Mouse (Mus musculus): ENCODE measurements around the gene Sirt3. TPM values are rescaled to one million over a fixed set of nuclear protein-coding genes. Genes with fewer than 3 reads are reported as not detected.
A peak's percentile ranks its signal among the peaks of the same experiment; 100 is the strongest.

Sirt3 gene
- total RNA-seq (2014; rRNA removed) = 55.5 and 66.3 TPM in 2 replicates
- 60.9 and 72.3 TPM in 2 replicates for polyA plus RNA-seq (2015; fragmentation: Nextera tagmentation; extraction: Ambion mirVana)

DNA sequence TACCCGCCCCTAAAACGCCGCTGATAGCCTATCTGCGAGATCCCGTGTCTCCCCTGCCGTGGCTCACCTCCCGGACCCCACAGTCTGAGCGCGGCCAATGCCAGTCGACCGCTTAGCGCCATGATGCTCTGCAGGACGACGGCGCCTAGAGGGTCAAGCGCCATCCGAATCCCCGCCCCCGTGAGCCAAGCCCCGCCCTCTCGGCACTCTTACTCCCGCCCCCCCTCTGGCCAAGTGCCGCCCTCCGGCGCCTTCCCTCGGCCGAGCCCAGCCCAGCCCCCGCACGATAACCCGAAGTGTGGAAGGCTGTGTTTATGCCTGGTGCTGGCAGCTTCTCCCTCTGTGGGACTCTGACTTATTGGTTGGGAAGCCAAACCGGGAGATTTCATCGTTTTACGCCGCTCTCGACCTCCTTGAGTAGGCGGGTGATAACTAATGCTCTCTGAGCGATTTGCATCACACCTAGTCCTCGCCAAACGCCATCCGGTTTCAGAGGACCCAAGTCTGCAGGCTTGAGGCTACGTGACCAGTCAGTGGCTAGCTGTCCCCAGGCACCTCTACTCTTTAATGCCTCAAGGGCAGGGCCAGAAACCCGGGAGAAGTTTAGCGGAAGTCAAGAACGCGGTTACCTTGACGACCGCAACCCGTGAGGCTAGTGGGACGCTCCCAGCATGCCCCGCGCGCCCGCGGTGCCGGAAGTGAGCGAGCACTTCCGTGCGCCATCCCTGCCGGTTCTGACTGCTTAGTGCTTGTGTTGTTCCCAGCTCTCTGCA, at the start of gene Sirt3, which contains the start of gene Psmd13:
TSS of gene Sirt3 (minus strand) at position 614 of the 773 bp plus-strand sequence.
TSS of gene Psmd13 (plus strand) at position 273 of the 773 bp plus-strand sequence.
- ATAC-seq (ENCODE audit: low FRiP score) (peak; percentile 96), DNase-seq (ENCODE audit: low spot score) (peak; percentile 97)
- Histone ChIP-seq H3K4me2 (ENCODE audit: low read depth, low read length, poor library complexity, severe bottlenecking) (peak within 1 kb of the TSS; percentile 74), H3K36me3 (ENCODE audit: insufficient read depth, low read length) (peaks cover 13% of the 10 kb centered on the region), H3K9me3 (ENCODE audit: low read length) (no peaks in the 10 kb centered on the region), H3K27me3 (ENCODE audit: insufficient read depth, low read length) (no peaks in the 10 kb centered on the region), H3K27ac (ENCODE audit: low read depth, low read length) (peak within 1 kb of the TSS; percentile 89), H3K4me3 (ENCODE audit: low read depth, low read length) (peak within 1 kb of the TSS; percentile 81), H3K9ac (replicated peaks; ENCODE audit: low read length, poor library complexity, severe bottlenecking) (peak within 1 kb of the TSS; percentile 94), H3K4me1 (ENCODE audit: insufficient read depth, low read length) (0 out of 2 replicates have a peak, but pooled peaks cover 4% of the 10 kb centered on the region)
- TF ChIP-seq CTCF (IDR thresholded peaks at IDR 0.05) = peak; percentile 8; the same call in 1 of the 2 replicates
- WGBS = under 1% methylated on average over 55 of the region's 59 CpGs

DNA sequence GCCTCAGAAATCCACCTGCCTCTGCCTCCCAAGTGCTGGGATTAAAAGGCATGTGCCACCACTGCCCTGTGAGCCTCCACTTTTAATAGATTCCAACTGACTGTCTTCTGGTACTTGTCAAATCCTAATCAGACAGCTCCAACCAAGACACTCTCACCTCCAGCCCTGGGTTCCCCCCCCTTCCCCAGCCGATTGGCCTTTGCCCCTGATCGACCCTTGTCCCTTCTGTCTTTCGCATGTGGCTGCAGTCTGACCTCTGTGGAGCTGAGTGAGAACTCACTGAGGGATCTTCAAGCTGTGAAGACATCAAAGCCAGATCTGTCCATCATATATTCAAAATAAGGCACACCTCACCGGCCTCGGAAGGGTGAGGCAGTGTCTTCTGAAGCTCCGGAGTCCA, 45.1 kb upstream of the Sirt3 start:
- Histone ChIP-seq H3K4me2 (ENCODE audit: low read depth, low read length, poor library complexity, severe bottlenecking) (no peak overlapping the region), H3K9me3 (ENCODE audit: low read length) (no peaks in the 10 kb centered on the region), H3K4me3 (ENCODE audit: low read depth, low read length) (no peak overlapping the region), H3K27ac (ENCODE audit: low read depth, low read length) (no peak overlapping the region), H3K9ac (replicated peaks; ENCODE audit: low read length, poor library complexity, severe bottlenecking) (no peak overlapping the region), H3K36me3 (ENCODE audit: insufficient read depth, low read length) (no peaks in the 10 kb centered on the region), H3K27me3 (ENCODE audit: insufficient read depth, low read length) (peaks cover 33% of the 10 kb centered on the region), H3K4me1 (ENCODE audit: insufficient read depth, low read length) (peaks cover 5% of the 10 kb centered on the region; the same call in 1 of the 2 replicates)
- 91% methylated on average over 6 of the region's 6 CpGs for whole genome bisulfite sequencing
- no peak for TF ChIP-seq CTCF (IDR thresholded peaks at IDR 0.05)
- DNase-seq (ENCODE audit: low spot score) (no peak), ATAC-seq (ENCODE audit: low FRiP score) (no peak)

- WGBS = 22% methylated on average over 30 of the region's 30 CpGs
- DNase-seq (ENCODE audit: low spot score) (no peak), ATAC-seq (ENCODE audit: low FRiP score) (no peak)
- Histone ChIP-seq H3K36me3 (ENCODE audit: insufficient read depth, low read length) (no peaks in the 10 kb centered on the region), H3K4me1 (ENCODE audit: insufficient read depth, low read length) (peaks cover 9% of the 10 kb centered on the region; the same call in 1 of the 2 replicates), H3K27ac (ENCODE audit: low read depth, low read length) (no peak overlapping the region), H3K4me2 (ENCODE audit: low read depth, low read length, poor library complexity, severe bottlenecking) (peak overlapping the region; percentile 80), H3K4me3 (ENCODE audit: low read depth, low read length) (peak overlapping the region; percentile 40), H3K9me3 (ENCODE audit: low read length) (no peaks in the 10 kb centered on the region), H3K27me3 (ENCODE audit: insufficient read depth, low read length) (peaks cover 60% of the 10 kb centered on the region), H3K9ac (replicated peaks; ENCODE audit: low read length, poor library complexity, severe bottlenecking) (peak overlapping the region; percentile 25; the same call in 1 of the 2 replicates)
- TF ChIP-seq CTCF (IDR thresholded peaks at IDR 0.05) = no peak
Measured at GRCm38 (mm10) chr7:140923070-140923775, 41.1 kb upstream of the Sirt3 start.

GRCm38 (mm10) chr7:140922398-140923069, 40.4 kb upstream of the Sirt3 start:
- Histone ChIP-seq H3K9me3 (ENCODE audit: low read length) (no peaks in the 10 kb centered on the region), H3K4me1 (ENCODE audit: insufficient read depth, low read length) (peaks cover 9% of the 10 kb centered on the region; the same call in 1 of the 2 replicates), H3K36me3 (ENCODE audit: insufficient read depth, low read length) (no peaks in the 10 kb centered on the region), H3K27me3 (ENCODE audit: insufficient read depth, low read length) (peaks cover 60% of the 10 kb centered on the region), H3K4me2 (ENCODE audit: low read depth, low read length, poor library complexity, severe bottlenecking) (peak overlapping the region; percentile 80), H3K9ac (replicated peaks; ENCODE audit: low read length, poor library complexity, severe bottlenecking) (peak overlapping the region; percentile 25), H3K27ac (ENCODE audit: low read depth, low read length) (no peak overlapping the region), H3K4me3 (ENCODE audit: low read depth, low read length) (peak overlapping the region; percentile 40)
- under 1% methylated on average over 49 of the region's 49 CpGs for WGBS
- DNase-seq (ENCODE audit: low spot score) (peak; percentile 45), ATAC-seq (ENCODE audit: low FRiP score) (0 out of 2 replicates have a peak, but pooled peaks have one; percentile 54)
- no peak for TF ChIP-seq CTCF (IDR thresholded peaks at IDR 0.05)

DNA sequence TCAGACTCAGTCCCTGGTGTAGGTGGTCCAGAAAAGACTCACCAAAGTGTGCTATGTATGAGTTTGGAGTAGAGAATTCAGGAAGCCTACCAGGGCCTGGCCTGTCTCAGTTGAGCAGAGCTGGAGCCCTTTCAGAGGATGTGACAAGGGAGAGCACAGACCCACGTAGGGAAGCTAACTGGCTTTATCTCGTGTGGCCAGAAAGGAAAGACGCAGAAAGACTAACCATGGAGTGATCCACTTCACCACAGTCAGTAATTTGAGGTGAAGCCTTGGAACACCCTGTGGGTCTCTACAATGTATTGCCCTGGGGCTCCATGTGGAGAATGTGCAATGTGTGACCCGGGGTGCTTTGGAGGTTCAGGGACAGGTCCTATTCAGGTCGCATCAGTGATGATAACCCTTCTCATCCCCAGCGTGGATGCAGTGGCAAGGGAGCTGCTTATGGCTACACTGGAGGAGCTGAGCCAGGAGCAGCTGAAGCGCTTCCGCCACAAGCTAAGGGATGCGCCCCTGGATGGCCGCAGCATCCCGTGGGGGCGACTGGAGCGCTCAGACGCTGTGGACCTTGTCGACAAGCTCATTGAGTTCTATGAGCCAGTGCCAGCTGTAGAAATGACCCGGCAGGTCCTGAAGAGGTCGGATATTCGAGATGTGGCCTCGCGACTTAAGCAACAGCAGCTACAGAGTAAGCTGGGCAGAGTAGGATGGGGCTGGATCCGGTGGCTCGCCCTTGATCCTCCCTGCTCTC, 39.3 kb upstream of the Sirt3 start:
- 27% methylated on average over 22 of the region's 22 CpGs for WGBS
- Histone ChIP-seq H3K9me3 (ENCODE audit: low read length) (no peaks in the 10 kb centered on the region), H3K4me2 (ENCODE audit: low read depth, low read length, poor library complexity, severe bottlenecking) (peak overlapping the region; percentile 80; the same call in 1 of the 2 replicates), H3K36me3 (ENCODE audit: insufficient read depth, low read length) (no peaks in the 10 kb centered on the region), H3K27ac (ENCODE audit: low read depth, low read length) (no peak overlapping the region), H3K4me1 (ENCODE audit: insufficient read depth, low read length) (peaks cover 9% of the 10 kb centered on the region; the same call in 1 of the 2 replicates), H3K27me3 (ENCODE audit: insufficient read depth, low read length) (peaks cover 60% of the 10 kb centered on the region), H3K4me3 (ENCODE audit: low read depth, low read length) (peak overlapping the region; percentile 40; the same call in 1 of the 2 replicates), H3K9ac (replicated peaks; ENCODE audit: low read length, poor library complexity, severe bottlenecking) (no peak overlapping the region)
- ATAC-seq (ENCODE audit: low FRiP score) (no peak), DNase-seq (ENCODE audit: low spot score) (no peak)
- no peak for TF ChIP-seq CTCF (IDR thresholded peaks at IDR 0.05)
